Mouse (Mus musculus): ENCODE measurements around the gene Cfap100.

Cfap100 gene

DNA sequence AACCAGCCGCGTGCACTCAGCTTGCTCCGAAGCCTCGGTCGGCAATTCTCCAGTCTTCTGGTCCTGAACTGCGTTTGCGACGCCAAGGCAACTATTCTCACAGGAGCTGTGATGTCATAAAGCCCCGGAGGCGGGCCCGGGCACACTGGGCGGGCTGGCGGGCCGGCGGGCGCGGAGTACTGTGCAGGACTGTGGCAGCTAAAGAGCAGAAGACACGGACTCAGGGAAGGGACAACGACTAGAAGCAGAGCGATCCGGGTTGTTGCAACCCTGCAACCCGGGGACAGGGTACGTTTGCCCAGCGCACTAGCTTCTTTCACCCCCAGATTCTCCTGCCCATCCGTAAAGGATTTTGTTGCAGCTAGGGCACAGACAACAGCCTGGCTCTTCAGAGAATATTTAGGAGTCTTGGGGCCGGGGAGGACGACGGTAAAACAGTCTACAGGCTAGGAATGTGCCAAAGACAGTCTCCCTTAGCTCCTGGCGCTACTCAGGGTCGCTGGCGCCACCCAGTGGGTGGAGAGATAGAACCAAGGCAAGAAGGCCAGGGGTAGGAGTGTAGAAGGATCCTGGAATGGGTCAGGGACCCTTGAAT, at the start of gene Cfap100:
Gene Cfap100 (minus strand): TSS at position 418 of the 595 bp plus-strand sequence.
- DNase-seq (ENCODE audit: low spot score in 2 of 2), result no peak

DNA sequence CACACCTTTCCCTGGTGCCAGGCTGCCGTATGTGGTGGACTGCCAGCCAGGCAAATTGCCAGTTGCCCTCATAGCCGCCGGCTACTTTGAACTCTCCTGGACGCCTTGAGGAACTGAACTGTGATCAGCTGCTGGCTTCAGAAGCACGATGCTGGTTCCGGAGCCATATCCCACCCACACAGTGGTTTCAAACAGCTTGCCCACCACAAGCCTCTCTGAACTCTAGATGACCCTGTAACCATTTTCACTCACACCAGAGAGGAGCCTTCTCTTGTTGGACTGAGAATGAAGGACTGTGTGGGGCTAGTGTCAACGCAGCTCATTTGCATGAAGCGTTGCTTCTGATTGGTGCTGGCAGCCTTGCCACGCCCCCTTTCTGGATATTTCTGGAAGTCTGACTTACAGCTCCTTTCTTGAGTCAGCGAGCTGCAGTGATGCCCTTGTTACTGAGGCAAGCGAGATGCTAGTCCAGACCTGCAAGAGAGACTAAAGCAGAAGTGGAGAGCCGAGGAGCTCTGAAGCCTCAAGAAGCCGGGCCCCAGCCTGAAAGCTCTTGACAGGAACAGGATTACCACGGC, 48.4 kb upstream of the Cfap100 start:
- no peak for DNase-seq (ENCODE audit: low spot score in 2 of 2)

DNA sequence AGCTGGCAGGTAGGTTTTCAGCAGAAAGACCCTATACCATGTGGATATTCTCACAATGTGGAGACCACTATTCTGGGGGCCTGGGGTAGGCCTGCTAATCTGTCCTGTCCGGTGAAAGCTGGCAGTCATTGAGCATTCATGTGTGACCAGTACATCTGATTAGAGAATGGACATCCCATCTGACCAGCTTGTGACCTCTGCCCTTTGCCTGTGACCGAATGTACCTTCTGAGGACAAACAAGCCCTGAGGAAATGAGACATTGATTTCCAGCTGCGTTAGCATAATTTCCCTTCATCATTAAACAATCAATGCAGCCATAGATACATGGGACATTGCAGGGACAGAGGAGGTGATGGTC, 47.2 kb upstream of the Cfap100 start:
- no peak for DNase-seq (ENCODE audit: low spot score in 2 of 2)

DNA sequence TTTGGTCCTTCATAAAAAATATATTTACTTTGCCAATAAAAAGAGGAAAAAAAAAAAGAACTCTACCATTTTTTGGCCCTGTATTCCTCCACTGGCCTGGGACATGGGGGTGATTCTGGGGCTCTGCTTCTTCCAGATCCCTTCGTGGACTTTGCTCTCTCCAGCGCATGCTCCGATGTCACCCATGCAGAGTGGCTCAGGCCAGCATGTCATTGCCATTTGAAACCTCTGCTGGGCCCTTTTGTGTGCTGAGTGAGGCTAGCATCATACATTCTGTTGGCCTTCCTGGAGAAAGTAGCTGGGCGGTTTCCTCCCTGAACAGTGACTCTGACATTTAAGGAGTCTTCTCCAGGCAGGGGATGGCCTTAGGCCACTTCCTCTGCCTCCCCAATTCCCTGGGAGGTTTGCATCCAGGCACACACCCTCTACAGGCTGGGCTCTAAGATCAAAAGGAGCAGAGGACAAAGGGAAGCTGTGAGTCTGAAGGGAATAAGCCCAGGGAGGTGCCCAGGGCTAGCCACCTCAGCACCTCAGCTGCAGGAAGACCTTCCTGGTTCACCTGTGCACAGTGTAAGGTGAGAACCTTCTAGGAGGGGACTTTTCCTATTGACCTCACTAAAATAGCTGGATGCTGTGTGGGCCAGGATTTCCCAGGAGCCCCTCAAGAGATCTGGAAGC, 46.7 kb upstream of the Cfap100 start:
- DNase-seq (ENCODE audit: low spot score in 2 of 2), result no peak

DNA sequence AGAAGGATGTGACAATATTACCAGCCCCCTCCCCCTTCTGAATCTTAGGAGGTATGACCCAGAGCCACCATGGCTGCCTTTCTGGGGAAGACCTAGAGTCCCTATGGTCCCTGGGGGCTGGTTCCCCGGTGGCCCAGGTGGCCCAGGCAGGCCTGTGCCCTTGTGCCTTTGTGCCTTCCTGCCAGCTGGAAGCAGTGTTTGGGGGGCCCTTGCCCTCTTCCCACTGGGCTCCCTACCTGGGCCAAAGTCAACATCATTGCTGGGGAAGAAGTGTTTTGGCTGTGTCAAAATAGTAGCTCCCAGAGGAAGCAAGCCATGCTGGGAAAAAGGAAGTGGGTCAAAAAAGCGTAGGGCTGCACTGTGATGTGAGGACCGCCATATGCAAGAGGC, 45.8 kb upstream of the Cfap100 start:
- no peak for DNase-seq (ENCODE audit: low spot score in 2 of 2)

DNA sequence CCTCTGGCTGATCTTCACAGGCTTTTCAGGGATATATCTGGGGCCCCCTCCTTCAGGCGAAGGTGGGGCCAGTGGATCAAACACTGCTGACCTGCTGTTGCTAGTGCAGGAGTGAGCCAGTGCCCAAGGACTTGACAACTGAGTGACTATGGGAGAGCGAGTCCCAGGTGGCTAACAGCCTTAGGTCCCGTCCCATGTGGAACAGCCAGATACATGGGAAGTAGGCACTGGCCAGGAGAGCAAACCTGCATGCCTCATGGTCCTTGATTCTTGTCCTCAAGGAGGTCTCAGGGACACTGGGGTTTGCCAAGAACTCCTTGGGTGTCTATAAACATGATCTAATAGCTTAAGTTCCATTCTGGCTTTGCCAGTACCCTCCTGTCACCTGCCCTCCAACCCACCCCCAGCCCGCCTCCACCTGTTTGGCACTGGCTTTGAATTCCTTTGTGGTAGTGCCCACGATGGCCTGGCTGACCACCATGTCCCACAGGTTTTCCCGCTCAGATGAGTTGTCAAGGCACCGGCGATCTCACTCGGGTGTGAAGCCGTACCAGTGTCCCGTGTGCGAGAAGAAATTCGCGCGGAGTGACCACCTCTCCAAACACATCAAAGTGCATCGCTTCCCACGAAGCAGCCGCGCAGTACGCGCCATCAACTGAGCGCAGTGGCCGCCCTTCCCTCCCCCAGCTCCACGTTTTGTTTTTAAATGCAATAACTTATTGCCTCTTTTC, 45.2 kb upstream of the Cfap100 start:
- no peak for DNase-seq (ENCODE audit: low spot score in 2 of 2)

DNA sequence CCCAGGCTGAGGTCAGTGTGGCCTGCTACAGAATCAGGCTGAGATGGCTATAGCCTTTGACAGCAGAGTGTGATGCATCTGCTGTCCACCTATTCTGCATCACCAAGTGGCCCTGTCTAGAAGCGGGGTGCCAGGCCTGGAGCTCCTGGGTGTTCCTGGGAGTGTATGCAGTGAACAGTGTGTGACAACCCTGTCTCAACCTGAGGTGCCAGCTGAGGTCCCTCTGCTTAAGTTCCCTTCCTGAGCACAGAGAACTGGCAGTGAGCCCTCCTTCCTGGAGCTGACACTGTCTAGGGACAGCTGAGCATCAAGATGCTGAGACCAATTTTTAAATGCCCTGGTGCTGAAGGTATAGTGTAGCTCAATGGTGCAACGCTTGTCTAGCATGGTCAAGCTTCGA, 44.1 kb upstream of the Cfap100 start:
- no peak for DNase-seq (ENCODE audit: low spot score in 2 of 2)

DNA sequence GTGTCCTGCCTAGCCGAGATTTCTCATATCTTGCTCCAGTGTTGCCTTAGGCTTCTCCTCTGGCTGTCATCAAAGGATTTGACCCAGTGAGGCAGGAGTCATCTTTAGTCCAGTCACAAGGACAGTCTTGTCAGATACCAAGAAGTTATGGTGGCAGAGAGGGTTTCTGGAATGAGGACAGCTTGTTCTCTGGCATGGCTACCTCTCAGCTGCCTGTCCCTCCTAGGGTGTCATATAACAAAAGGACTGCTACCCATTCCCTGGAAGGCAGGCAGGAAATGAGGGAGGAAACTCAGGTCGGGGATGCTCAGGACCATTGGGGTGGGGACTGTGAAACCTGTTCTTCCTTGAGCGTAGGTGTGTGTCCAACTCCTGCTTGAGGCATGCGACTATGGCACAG, 43.5 kb upstream of the Cfap100 start:
- no peak for DNase-seq (ENCODE audit: low spot score in 2 of 2)

DNA sequence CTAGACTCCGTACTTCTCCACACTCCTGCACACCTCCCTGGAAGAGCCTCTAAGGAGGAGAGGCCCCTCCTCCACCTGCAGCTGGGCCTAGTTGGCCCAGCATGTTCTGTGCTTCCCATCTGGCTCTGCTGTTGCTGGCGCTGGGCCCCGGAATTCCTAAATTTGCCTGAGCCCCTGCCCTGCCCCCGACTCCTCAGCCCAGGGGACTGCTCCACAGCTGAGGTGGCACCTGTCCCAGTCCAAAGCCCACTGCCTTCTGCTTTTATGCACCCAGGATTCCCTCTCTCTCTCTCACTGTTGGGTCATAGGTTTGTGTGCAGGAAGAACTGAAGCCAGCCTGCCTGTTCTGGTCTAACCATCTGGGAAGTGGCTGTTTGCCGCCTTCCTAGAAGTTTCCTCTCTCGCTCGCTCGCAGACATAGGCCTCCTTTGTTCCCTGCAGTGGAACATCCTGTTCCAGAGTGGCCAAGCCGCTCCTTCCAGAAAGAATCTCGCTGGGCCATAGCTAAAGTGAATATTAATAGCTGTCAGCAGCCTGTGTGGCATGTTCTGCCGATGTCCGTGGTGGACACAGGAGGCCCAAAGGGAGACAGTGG, 42.4 kb upstream of the Cfap100 start:
- no peak for DNase-seq (ENCODE audit: low spot score in 2 of 2)

DNA sequence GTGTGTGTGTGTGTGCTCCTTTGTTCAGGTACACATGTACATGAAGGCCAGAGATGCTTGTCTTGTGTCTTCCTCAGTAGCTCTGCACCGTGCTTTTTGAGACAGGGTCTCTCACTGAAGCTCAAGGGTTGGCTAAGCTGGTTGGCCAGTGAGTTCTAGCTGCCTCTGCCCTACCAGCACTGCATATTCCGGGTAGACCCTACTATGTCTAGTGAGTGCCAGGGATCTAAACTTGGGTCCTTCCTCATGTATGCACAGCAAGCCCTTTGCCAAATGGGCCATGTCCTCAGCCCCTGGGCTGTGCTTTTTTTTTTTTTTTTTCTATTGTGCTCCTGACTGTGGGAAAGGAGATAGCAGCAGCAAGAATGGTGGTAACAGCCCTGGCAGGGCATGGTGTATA, 41.7 kb upstream of the Cfap100 start:
- no peak for DNase-seq (ENCODE audit: low spot score in 2 of 2)

DNA sequence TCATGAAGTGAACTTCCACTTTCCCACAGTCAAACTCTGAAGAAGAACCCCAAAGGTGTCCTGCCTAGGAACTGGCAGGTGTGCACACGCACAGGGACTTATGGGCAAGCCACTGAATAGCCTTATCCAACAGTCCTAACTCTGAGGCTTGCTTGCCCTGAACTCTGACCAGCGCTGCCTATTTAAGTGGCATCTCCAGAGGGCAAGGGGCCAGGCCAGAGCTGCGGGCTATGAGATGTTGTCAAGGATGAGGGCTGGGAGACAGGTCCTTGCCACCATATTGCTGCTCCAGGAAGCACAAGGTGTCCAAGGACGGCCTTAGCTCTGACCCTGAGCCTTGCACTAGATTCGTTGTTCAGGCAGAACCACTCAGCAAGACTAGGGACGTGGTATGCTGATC, 40.4 kb upstream of the Cfap100 start:
- DNase-seq (ENCODE audit: low spot score in 2 of 2), result no peak

DNA sequence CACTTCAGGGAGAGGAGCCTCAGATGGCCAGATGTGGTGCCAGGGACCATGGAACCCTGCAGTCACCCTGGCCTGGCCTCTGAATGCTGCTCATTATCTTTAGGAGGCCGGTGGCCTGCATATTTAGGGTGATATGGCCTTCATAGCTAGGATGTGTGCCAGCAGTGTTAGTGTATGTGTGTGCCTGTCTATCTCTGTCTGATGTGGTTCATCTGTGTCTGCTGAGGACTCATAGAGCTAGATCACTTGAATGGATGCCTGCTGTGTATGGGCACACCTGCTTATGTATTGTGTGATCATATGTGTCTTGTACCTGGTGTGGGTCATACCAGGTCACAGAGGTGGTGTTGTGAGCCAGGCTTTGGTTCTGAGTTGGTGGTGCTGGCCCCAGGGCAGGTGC, 39.6 kb upstream of the Cfap100 start:
- DNase-seq (ENCODE audit: low spot score in 2 of 2), result no peak

DNA sequence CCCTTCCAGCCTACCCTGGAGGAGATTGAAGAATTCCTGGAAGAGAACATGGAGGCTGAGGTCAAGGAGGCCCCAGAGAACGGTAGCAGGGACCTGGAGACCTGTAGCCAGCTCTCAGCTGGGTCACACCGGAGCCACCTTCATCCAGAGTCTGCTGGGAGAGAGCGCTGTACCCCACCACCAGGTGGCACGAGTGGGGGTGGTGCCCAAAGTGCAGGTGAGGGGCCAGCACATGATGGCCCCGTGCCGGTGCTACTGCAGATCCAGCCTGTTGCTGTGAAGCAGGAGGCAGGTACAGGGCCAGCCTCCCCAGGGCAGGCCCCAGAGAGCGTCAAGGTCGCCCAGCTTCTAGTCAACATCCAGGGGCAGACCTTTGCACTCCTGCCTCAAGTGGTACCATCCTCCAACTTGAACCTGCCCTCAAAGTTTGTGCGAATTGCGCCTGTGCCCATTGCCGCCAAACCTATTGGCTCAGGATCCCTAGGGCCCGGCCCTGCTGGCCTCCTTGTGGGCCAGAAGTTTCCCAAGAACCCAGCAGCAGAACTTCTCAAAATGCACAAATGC, 38.3 kb upstream of the Cfap100 start:
- DNase-seq (ENCODE audit: low spot score in 2 of 2), result no peak

DNA sequence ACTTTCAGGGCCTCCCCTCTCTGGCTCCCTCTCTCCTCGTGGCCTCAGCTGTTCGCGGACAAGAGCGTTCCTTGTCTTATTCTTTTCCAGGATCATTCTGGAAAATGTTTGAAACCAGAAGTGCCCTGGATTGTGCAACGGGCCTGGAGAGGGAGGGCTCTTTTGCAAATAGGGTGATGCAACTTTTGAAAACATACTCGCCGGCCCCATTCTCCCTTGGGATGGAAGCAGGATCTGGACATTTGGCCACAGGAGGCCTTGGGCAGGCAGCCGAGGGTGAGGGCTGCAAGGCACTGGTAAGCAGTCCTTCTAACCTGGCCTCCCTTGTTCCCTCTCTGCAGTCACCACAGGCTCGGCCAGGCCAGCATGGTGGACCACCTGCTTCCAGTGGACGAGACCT, 37.5 kb upstream of the Cfap100 start:
- no peak for DNase-seq (ENCODE audit: low spot score in 2 of 2)

DNA sequence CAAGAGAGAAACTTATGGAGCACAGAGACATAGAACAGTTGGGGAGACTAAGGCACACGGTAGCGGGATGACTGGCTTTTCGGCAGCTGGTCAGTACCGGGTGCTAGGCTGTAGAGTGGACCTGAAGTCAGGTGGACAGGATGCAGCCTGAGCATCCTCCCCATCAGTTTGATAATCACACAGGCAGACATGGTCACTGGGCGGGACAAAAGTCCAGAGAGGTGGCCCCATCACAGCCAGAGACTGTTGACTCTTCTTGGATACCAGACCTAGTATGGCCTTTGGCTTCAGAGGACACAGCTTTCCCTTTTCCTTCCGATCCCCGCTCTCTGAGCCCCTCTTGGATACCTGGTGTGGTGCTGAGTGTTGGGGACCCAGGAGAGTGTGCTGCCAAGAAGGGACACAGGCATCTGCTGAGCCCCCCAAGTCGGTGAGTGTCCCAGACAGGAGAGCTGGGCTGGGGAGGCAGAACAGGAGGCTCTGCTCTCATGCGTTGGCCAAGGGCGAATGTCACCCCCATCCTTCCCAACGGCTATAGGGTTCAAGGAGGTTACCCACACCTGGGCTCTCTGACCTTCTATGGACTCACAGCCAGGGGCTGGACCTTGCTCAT, 36.5 kb upstream of the Cfap100 start:
- DNase-seq (ENCODE audit: low spot score in 2 of 2), result no peak

DNA sequence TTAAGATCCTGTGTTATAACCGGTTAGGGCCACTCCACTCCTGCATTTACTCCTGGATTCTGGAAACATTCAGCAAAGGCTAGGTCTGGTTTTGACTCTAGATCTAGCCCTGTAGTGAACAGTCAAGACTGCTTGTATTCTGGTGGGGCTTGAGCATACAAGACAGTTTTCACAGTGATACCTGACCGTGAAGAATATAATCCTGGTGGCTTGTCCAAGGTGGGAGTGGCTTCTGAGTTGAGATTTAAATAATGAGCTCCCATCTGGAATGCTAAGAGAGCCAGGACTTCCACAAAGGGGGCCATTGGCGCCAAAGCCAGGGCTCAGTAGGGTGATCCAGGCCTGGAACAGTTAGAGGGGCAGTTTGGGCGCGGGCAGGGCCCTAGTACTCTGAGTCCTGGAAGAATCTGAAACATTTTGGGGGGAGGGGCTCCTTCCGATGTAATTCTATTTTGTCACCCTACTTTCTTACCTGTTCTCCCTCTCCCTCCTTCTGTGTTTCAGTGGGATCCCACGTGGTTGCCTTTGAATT, 35.4 kb upstream of the Cfap100 start:
- DNase-seq (ENCODE audit: low spot score in 2 of 2), result no peak

DNA sequence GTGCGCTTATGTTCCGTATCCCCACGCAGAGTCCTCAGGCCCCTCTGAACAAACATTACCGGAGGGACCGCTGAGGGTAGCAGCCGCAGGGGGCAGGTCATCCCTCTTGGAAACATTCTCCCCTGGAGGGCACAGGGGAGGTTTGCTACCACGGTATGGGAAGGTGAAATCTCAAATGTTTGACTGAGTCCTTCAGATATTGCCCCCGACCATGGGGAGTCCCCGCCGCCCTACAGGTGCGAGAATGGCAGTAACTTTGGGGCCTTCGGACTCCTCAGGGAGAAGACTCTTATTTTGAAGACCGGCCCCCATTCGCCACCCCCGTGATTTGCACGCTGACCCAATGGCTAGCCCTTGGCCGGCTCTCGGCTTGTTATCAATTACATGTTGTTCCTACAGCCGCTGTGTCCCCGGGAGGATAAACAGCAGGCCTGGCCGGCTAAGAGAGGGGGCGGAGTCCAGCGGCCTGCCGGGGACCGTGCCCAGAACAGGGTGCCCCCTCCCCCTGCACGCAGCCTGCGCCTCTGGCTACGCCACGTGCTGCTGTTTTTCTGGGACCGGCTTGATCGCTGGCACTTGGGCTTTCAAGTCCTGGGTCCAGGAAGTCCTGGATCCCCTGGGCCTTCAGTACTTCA, 34.7 kb upstream of the Cfap100 start:
- peak in 1 of 2 experiments; percentile 10 for DNase-seq (ENCODE audit: low spot score in 2 of 2)

DNA sequence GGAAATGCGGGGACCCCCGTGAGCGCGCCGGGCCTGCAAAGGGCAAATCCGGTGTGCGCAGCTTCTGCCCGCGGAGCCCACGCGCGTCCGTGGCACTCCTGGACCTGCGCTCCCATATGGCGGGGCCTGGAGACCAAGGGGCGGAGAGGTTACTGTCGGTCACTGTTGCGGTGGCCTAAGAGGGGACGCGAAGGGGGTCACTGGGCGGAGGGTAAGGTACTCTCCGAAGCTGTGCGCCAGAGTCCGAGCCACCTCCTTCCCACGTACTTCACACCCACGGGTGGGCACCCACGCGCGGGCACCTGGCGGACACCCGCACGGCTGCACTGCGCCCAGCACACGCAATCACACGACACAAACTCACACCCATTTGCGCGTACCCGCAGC, 34.2 kb upstream of the Cfap100 start:
- DNase-seq (ENCODE audit: low spot score in 2 of 2), result no peak

DNA sequence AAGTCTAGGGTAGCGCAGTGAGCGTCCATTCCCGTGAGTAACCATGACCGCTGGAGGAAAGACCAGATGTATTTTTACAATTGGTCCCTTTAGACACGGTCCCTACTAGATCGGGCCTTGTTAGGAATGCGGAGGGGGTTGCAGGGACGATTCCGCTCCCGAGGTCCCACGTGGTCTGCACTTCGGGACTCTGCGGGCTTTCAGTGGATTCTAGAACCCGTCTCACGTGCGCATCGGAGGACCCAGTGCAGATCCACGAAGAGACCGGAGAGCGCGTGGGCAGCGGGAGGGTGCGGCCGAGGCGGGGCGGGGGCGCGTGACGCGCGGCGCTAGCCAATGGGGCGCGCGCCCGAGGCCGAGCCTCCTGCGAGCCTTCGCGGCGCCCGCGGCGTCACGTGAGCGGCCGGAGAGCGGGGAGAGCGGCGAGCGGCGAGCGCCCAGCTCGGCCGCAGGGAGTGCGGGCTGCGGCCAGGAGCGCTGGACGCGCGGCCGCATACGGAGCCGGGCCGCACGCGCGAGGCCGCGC, 33.6 kb upstream of the Cfap100 start, which contains the start of gene Klf15:
Gene Klf15 (plus strand): TSS at position 396 of the 526 bp plus-strand sequence.
- DNase-seq (ENCODE audit: low spot score in 2 of 2), result no peak

DNA sequence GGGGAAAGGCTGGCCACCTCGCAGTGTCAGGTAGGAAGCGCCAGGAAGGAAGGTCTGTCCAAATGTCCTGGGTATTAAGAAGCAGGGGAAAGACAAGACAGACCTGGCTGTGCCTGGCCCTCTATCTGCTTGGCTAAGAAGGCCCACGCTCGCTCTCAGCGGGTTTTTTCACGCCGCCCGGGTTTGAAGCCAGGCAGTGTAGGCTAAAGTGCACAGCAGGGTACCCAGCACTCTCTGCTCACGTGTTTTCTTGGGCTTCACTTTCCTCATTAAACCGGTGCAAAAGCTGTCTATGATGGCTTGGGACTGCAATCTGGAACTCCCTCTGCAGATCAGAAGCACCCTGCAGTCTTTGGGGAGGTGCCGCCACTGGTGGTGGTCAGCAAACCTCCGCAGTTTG, 33.2 kb upstream of the Cfap100 start:
- no peak for DNase-seq (ENCODE audit: low spot score in 2 of 2)

DNA sequence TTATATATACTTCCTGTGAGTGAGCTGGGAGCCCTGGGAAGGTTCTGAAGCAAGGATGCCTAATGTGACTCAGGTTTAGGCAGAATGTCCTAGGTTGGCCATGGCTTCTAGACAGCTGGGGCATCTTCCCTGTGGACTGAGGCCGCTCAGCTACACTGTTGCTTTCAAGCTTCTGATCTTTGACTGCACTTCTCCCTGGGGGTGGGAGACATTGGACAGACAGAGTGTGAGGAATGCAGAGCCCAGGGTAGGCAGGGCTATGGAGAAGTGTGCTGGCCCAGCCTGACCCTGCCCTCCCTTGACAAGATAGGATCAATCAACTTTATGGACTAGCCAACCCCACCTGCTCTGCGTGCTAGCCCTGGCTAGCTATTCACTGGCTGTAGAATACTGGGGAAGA, 32.6 kb upstream of the Cfap100 start:
- DNase-seq (ENCODE audit: low spot score in 2 of 2), result no peak
